Mouse (Mus musculus): ENCODE results near the gene Defb19. TPM values are rescaled to one million over a fixed set of nuclear protein-coding genes. Genes with fewer than 3 reads are reported as not detected.

The Defb19 gene
- polyA plus RNA-seq, 1 experiment from 2014 or later: not detected

GRCm38 (mm10) chr2:152601275-152601960 lies 21.3 kb upstream of the Defb19 start:
- Histone ChIP-seq H3K27me3 (replicated peaks; ENCODE audit: control insufficient read depth, insufficient read depth, low read length) (no peaks in the 10 kb centered on the region), H3K36me3 (ENCODE audit: control insufficient read depth, insufficient read depth, low read length) (no peaks in the 10 kb centered on the region), H3K27ac (replicated peaks; ENCODE audit: low read depth, low read length) (no peak overlapping the region), H3K4me3 (ENCODE audit: low read depth, low read length) (no peak overlapping the region), H3K9ac (ENCODE audit: low read depth, low read length) (no peak overlapping the region), H3K9me3 (ENCODE audit: control insufficient read depth, low read length) (no peaks in the 10 kb centered on the region), H3K4me2 (ENCODE audit: low read depth, low read length) (no peak overlapping the region), H3K4me1 (ENCODE audit: control insufficient read depth, insufficient read depth, low read length) (no peaks in the 10 kb centered on the region)
- WGBS: 75% methylated on average over 4 of the region's 4 CpGs
- DNase-seq (ENCODE audit: low spot score): no peak
- no peak for ATAC-seq (ENCODE audit: low read depth)

- no peak for ATAC-seq (ENCODE audit: low read depth)
- no peak overlapping the region for H3K9ac ChIP-seq (ENCODE audit: low read depth, low read length)
- DNase-seq (ENCODE audit: low spot score): no peak
- no peaks in the 10 kb centered on the region for H3K36me3 ChIP-seq (ENCODE audit: control insufficient read depth, insufficient read depth, low read length)
- H3K4me2 ChIP-seq (ENCODE audit: low read depth, low read length): no peak overlapping the region
- H3K9me3 ChIP-seq (ENCODE audit: control insufficient read depth, low read length): no peaks in the 10 kb centered on the region
- H3K4me3 ChIP-seq (ENCODE audit: low read depth, low read length): no peak overlapping the region
- no peaks in the 10 kb centered on the region for H3K27me3 ChIP-seq (replicated peaks; ENCODE audit: control insufficient read depth, insufficient read depth, low read length)
- no peaks in the 10 kb centered on the region for H3K4me1 ChIP-seq (ENCODE audit: control insufficient read depth, insufficient read depth, low read length)
- H3K27ac ChIP-seq (replicated peaks; ENCODE audit: low read depth, low read length): no peak overlapping the region
- 84% methylated on average over 6 of the region's 6 CpGs for WGBS
Observed at GRCm38 (mm10) chr2:152600076-152600475, 20.0 kb upstream of the Defb19 start.

GRCm38 (mm10) chr2:152599299-152599698 lies 19.2 kb upstream of the Defb19 start, which contains the start of gene Defb45:
TSS of gene Defb45 (minus strand) at chr2:152599399.
- Histone ChIP-seq H3K4me1 (ENCODE audit: control insufficient read depth, insufficient read depth, low read length) (no peaks in the 10 kb centered on the region), H3K9ac (ENCODE audit: low read depth, low read length) (no peak within 1 kb of the TSS), H3K9me3 (ENCODE audit: control insufficient read depth, low read length) (no peaks in the 10 kb centered on the region), H3K36me3 (ENCODE audit: control insufficient read depth, insufficient read depth, low read length) (no peaks in the 10 kb centered on the region), H3K27ac (replicated peaks; ENCODE audit: low read depth, low read length) (no peak within 1 kb of the TSS), H3K4me2 (ENCODE audit: low read depth, low read length) (no peak within 1 kb of the TSS), H3K4me3 (ENCODE audit: low read depth, low read length) (no peak within 1 kb of the TSS), H3K27me3 (replicated peaks; ENCODE audit: control insufficient read depth, insufficient read depth, low read length) (no peaks in the 10 kb centered on the region)
- WGBS: 63% methylated on average over 7 of the region's 7 CpGs
- DNase-seq (ENCODE audit: low spot score) (no peak), ATAC-seq (ENCODE audit: low read depth) (no peak)

- Histone ChIP-seq H3K27ac (replicated peaks; ENCODE audit: low read depth, low read length) (no peak overlapping the region), H3K9me3 (ENCODE audit: control insufficient read depth, low read length) (no peaks in the 10 kb centered on the region), H3K9ac (ENCODE audit: low read depth, low read length) (no peak overlapping the region), H3K4me2 (ENCODE audit: low read depth, low read length) (no peak overlapping the region), H3K36me3 (ENCODE audit: control insufficient read depth, insufficient read depth, low read length) (no peaks in the 10 kb centered on the region), H3K4me1 (ENCODE audit: control insufficient read depth, insufficient read depth, low read length) (no peaks in the 10 kb centered on the region), H3K27me3 (replicated peaks; ENCODE audit: control insufficient read depth, insufficient read depth, low read length) (no peaks in the 10 kb centered on the region), H3K4me3 (ENCODE audit: low read depth, low read length) (no peak overlapping the region)
- WGBS: 32% methylated on average over 6 of the region's 6 CpGs
- DNase-seq (ENCODE audit: low spot score): no peak
- no peak for ATAC-seq (ENCODE audit: low read depth)
Observed at GRCm38 (mm10) chr2:152589021-152589420, 8.9 kb upstream of the Defb19 start.

- no peak for ATAC-seq (ENCODE audit: low read depth)
- Histone ChIP-seq H3K9me3 (ENCODE audit: control insufficient read depth, low read length) (no peaks in the 10 kb centered on the region), H3K9ac (ENCODE audit: low read depth, low read length) (no peak overlapping the region), H3K4me1 (ENCODE audit: control insufficient read depth, insufficient read depth, low read length) (no peaks in the 10 kb centered on the region), H3K27ac (replicated peaks; ENCODE audit: low read depth, low read length) (no peak overlapping the region), H3K27me3 (replicated peaks; ENCODE audit: control insufficient read depth, insufficient read depth, low read length) (no peaks in the 10 kb centered on the region), H3K36me3 (ENCODE audit: control insufficient read depth, insufficient read depth, low read length) (no peaks in the 10 kb centered on the region), H3K4me3 (ENCODE audit: low read depth, low read length) (no peak overlapping the region), H3K4me2 (ENCODE audit: low read depth, low read length) (no peak overlapping the region)
- no peak for DNase-seq (ENCODE audit: low spot score)
- WGBS: 25% methylated on average over 2 of the region's 2 CpGs
Observed at GRCm38 (mm10) chr2:152588450-152588849, 8.3 kb upstream of the Defb19 start.

GRCm38 (mm10) chr2:152586926-152587560 lies 6.9 kb upstream of the Defb19 start:
- 71% methylated on average over 4 of the region's 4 CpGs for WGBS
- H3K4me1 ChIP-seq (ENCODE audit: control insufficient read depth, insufficient read depth, low read length): no peaks in the 10 kb centered on the region
- no peaks in the 10 kb centered on the region for H3K27me3 ChIP-seq (replicated peaks; ENCODE audit: control insufficient read depth, insufficient read depth, low read length)

GRCm38 (mm10) chr2:152580612-152581011 lies 500 bp upstream of the Defb19 start:
- DNase-seq (ENCODE audit: low spot score): no peak
- Histone ChIP-seq H3K36me3 (ENCODE audit: control insufficient read depth, insufficient read depth, low read length) (no peaks in the 10 kb centered on the region), H3K4me1 (ENCODE audit: control insufficient read depth, insufficient read depth, low read length) (no peaks in the 10 kb centered on the region), H3K4me3 (ENCODE audit: low read depth, low read length) (no peak overlapping the region), H3K27me3 (replicated peaks; ENCODE audit: control insufficient read depth, insufficient read depth, low read length) (no peaks in the 10 kb centered on the region), H3K4me2 (ENCODE audit: low read depth, low read length) (no peak overlapping the region), H3K9me3 (ENCODE audit: control insufficient read depth, low read length) (no peaks in the 10 kb centered on the region), H3K9ac (ENCODE audit: low read depth, low read length) (no peak overlapping the region), H3K27ac (replicated peaks; ENCODE audit: low read depth, low read length) (no peak overlapping the region)
- no peak for ATAC-seq (ENCODE audit: low read depth)
- 89% methylated on average over 11 of the region's 11 CpGs for WGBS

More at GRCm38 (mm10) chr2:152586926-152587560, 6.9 kb upstream of the Defb19 start:
- Histone ChIP-seq H3K4me3 (ENCODE audit: low read depth, low read length) (no peak overlapping the region), H3K9ac (ENCODE audit: low read depth, low read length) (no peak overlapping the region), H3K36me3 (ENCODE audit: control insufficient read depth, insufficient read depth, low read length) (no peaks in the 10 kb centered on the region), H3K27ac (replicated peaks; ENCODE audit: low read depth, low read length) (no peak overlapping the region), H3K4me2 (ENCODE audit: low read depth, low read length) (no peak overlapping the region), H3K9me3 (ENCODE audit: control insufficient read depth, low read length) (no peaks in the 10 kb centered on the region)
- ATAC-seq (ENCODE audit: low read depth) (no peak), DNase-seq (ENCODE audit: low spot score) (no peak)

GRCm38 (mm10) chr2:152573484-152573883 lies 6.6 kb downstream of the Defb19 start:
- H3K27ac ChIP-seq (replicated peaks; ENCODE audit: low read depth, low read length): no peak overlapping the region
- 82% methylated on average over 8 of the region's 8 CpGs for WGBS
- no peaks in the 10 kb centered on the region for H3K9me3 ChIP-seq (ENCODE audit: control insufficient read depth, low read length)
- no peak overlapping the region for H3K4me3 ChIP-seq (ENCODE audit: low read depth, low read length)
- no peak overlapping the region for H3K4me2 ChIP-seq (ENCODE audit: low read depth, low read length)
- ATAC-seq (ENCODE audit: low read depth): no peak
- DNase-seq (ENCODE audit: low spot score): no peak
- H3K27me3 ChIP-seq (replicated peaks; ENCODE audit: control insufficient read depth, insufficient read depth, low read length): no peaks in the 10 kb centered on the region
- H3K9ac ChIP-seq (ENCODE audit: low read depth, low read length): no peak overlapping the region
- H3K36me3 ChIP-seq (ENCODE audit: control insufficient read depth, insufficient read depth, low read length): no peaks in the 10 kb centered on the region
- H3K4me1 ChIP-seq (ENCODE audit: control insufficient read depth, insufficient read depth, low read length): no peaks in the 10 kb centered on the region

Data from embryonic facial prominence, embryonic 14.5 days (tissue).